Mouse (Mus musculus): Measurements from ENCODE around the gene Chchd2. TPM values are rescaled to one million over a fixed set of nuclear protein-coding genes. Genes with fewer than 3 reads are reported as not detected.

Gene Chchd2
- polyA plus RNA-seq, 1 experiment = 876 TPM

DNA sequence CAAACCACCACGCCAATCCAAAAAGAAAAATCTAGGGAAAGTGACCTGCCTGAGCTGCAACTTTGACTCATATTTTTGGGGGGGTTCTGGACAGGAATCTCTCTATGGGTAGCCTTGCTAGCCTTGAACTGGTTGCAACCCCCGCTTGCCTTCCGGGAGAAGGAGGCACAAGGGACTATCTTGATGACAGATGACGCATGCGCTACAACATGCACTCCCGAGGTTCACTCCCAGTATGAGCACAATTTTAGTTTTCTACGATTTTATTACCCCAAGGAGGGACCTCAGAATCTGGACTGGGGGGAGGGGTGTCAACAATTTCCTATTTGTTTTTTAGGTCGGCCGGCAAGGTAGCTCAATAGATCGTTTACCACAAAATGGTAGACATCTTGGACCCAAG is 999 bp downstream of the Chchd2 start:
- WGBS = 13% methylated on average over 10 of the region's 10 CpGs
- peak; percentile 16 for DNase-seq (ENCODE audit: low read depth, low spot score)

DNA sequence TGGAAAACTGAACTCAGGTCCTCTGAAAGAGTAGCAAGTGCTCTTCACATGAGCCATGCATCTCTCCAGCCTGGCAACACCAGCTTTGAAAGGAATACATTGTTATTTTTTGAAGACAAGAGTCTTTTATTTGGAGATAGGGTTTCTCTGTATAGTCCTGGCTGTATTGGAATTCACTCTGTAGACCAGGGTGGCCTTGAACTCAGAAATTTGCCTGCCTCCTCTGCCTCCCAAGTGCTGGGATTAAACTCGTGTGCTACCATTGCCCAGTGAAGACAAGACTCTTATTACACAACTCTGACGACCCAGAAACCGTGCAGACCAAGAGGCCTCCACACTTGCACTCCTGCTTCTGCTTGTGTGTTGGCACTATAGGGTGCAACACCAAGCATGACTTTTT is 7.4 kb downstream of the Chchd2 start:
- 62% methylated on average over 3 of the region's 3 CpGs for WGBS
- DNase-seq (ENCODE audit: low read depth, low spot score) = no peak

DNA sequence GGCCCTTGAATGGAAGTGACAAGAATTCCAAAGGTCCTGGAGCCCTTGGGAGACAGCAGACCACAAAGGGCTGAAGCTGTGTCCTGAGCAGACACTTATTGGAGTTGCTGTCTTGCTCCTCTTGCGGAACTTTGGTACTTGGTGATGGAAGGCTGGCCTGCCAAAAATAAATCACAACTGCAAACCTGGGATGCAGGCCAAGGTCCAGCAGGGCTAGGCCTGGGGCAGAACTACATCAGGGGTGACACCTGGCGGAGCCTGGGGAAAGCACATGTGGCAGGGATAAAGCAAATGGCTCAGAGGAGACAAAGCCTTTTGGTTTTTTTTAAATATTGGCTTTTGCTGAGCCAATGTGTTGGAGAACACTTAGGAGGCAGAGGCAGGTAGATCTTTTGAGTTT is 8.3 kb downstream of the Chchd2 start:
- no peak for DNase-seq (ENCODE audit: low read depth, low spot score)
- WGBS = 37% methylated on average over 2 of the region's 2 CpGs

DNA sequence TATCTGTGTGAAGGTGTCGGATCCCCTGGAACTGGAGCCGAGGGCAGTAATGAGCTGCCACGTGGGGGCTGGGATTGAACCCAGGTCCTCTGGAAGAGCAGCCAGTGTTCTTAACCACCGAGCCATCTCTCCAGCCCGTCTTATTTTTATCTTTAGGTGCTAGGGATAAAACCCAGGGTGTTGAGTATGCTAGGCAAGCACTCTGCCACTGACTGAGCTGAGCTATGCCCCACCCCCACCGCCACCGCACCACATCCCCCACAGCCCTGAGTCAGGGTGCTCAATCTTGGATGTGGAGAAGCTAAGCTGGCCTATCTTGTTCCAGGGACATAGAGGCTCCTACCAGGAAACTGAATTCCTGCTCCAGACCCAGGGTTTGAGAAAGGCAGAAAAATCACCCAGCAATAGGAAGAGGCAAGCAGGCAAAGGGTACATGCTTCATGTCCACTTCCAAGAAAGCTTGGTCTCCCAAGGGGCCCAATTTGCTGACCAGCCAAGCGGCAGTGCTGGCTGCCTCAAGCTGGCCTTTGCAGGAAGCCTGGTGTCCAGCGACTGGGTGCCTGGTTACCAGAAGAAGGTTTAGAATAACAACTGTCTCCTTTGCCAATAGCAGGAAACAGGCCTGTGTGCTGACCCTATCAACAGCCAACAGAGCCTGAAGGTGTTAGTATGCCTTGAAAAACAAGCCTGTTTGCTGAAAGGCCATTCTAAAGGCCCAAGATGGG is 9.4 kb downstream of the Chchd2 start:
- WGBS = 78% methylated on average over 9 of the region's 9 CpGs
- DNase-seq (ENCODE audit: low read depth, low spot score) = no peak

DNA sequence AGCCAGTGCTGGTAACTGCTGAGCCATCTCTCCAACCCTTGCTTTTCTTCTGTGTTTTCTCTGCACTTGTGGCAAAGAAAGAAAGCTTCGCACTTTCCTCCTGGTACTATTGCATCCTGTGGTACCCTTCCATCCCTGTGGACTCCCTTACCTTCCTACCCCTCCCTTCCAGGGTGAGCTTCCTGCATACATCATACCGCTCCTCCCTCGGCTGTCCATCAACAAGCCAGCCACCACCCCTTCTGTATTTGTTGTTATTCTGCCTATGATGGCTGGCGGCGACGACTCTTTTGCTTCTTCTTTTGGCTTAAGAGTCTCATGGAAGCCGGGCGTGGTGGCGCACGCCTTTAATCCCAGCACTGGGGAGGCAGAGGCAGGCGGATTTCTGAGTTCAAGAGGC is 12.2 kb downstream of the Chchd2 start:
- no peak for DNase-seq (ENCODE audit: low read depth, low spot score)
- 74% methylated on average over 11 of the region's 11 CpGs for WGBS

DNA sequence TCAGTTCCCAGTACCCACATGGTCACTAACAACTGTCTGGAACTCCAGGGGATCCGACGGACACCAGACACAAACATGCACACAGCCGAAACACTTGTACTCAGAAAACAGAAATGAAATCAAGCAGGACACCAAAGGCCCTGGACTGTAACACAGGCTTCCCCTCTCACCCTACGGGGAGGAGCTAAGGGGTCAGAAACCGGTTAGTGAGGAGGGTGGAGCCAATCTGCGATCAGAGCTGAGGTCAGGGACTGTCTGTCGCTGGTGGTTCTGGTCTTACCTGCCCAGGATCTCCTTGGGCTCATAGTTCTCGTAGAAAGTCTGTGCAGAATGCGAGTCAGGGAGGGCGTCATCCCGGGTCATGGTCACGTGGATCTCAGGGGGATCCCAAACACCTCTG is 13.3 kb downstream of the Chchd2 start:
- 77% methylated on average over 12 of the region's 12 CpGs for WGBS
- no peak for DNase-seq (ENCODE audit: low read depth, low spot score)

DNA sequence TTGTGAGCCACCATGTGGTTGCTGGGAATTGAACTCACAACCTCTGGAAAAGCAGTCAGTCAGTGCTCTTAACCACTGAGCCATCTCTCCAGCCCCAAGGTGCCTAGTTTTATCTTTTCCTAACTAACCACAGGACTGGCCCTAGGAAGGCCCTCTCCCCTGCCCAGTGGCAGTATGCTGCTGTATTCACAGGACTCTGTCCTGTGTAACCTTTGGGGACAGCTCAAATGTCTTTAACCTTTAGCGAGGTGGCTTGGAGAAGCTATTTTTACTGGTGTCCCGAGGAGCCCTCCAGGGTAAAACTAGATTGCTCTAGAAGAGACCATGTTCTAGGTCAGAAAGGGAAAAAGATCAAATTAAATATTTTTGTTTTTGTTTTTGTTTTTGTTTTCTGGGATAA is 16.0 kb downstream of the Chchd2 start:
- 74% methylated on average over 2 of the region's 2 CpGs for WGBS
- no peak for DNase-seq (ENCODE audit: low read depth, low spot score)

DNA sequence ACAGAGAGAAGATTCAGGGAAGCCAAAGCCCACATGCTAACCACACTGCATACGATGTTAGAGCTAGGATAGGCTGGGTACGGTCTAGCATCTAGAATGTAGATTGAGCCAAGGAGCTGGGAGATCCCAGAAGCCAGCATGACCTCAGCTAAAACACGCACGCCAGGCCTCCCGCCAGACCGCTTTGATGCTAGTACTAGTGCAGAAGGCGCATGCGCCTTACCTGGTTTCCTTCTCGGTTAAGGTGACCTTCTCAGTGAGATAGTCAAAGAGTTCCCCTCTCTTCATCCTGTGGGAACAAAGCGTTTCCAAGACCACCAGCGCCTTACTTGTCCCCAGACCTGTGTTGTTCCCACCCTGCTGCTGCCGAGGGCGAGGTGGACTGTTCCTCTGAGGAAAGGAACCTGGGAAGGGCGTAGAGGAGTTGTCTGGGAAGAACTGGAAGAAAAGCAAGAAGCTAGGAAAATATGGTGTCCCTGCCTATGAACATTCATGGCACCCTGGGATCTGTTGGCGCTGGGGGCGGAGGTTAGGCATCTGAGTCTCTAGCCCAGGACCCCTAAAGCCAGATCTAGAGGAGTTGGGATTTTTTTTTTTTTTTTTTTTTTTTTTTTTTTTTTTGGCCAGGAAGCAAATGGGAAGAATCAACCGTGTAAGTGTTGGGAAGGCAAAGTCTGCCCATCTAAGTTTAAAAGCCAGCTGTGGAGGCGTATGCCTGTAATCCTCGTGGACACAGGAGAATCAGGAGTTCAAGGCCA is 17.9 kb downstream of the Chchd2 start:
- 87% methylated on average over 19 of the region's 19 CpGs for WGBS
- no peak for DNase-seq (ENCODE audit: low read depth, low spot score)

DNA sequence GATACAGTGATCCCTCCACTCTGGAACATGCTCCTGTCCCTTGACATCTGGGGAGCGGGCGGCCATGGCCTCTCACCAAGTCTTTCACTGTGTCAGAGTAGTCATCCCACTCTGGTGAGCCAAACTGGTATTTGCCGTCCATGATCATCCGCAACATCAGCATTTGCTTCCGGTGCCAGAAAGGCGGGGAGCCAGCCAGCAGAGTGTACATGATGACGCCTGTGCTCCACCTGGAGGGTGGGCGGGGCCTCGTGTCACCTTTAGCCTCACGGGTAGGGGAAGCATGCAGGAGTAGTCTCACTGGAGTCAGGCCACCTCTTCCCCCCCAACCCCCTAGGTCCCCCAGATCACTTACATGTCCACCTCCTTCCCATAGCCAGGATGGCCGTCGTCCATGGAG is 21.4 kb downstream of the Chchd2 start:
- DNase-seq (ENCODE audit: low read depth, low spot score) = no peak
- 65% methylated on average over 12 of the region's 12 CpGs for WGBS

DNA sequence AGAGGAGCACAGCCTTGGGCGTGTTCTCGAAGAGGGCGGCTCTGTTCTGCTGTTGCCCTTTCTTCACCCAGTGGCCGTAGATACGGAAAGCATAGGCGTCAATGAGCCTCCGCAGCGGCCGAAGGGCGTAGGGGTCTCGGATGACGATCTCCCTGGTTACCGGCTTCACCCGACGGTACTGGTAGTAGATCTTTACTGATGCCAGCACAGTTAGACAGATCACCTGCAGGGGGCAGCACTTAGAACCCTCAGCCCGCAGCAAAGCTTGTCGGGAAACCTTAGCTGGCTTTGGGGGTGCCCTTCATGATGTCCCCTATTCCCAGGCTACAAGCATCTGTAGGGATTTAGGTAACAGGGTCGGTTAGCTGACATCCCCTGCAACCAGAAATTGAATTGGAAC is 22.8 kb downstream of the Chchd2 start:
- DNase-seq (ENCODE audit: low read depth, low spot score) = no peak
- WGBS = 19% methylated on average over 18 of the region's 18 CpGs

DNA sequence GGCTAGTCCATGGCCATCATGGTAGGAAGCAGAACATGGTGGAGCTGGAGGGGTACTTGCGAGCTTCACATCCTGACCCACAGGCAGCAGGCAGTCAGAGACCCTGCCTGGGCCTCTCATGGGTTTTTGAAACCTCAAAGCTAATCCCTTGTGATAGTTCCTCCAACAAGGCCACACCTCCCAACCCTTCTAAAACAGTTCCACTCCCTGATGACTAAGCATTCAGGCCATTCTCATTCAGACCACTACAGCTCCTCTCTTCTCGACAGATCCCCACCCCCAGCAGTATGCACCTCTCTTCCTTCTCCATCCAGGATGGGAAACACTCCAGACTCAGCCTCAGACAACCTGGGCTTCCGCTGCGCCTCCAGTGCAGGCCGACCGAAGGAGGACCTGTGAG is 24.9 kb downstream of the Chchd2 start:
- WGBS = 95% methylated on average over 6 of the region's 6 CpGs
- no peak for DNase-seq (ENCODE audit: low read depth, low spot score)

DNA sequence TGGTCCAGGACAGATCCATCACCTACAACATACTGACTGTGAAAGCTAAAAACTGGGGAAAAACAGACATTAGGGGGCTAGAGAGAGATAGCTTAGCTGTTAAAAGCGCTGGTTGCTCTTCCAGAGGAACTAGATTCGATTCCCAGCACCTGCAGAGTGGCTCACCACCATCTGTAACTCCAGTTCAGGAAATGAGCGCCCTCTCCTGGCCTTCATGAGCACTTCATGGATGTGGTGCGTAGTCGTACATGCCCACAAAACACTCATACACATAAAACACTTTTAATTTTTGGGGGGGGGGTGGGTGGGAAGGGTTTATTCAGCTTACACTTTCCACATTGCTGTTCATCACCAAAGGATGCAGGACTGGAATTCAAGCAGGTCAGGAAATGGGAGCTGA is 30.9 kb downstream of the Chchd2 start:
- 85% methylated on average over 5 of the region's 5 CpGs for WGBS
- no peak for DNase-seq (ENCODE audit: low read depth, low spot score)

DNA sequence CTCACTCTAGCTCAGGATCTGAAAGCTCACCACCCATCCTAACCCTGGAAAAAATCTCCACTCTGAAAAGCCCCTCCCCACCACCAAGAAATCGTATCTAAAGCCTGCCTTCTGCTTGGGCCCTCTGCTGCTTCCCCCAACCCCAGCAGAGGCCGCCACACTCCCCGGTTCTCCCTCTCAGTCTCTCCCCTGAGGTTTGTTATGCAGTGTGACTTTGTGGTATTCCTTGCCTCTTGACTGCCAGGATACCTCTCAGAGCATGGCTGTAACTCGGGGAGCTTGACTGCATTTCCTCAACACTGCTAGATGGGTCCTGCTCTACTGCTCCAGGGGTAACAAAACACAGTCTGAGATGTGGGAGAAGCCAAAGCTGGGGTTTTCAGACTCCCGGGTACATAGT is 32.1 kb downstream of the Chchd2 start:
- 73% methylated on average over 5 of the region's 5 CpGs for WGBS
- DNase-seq (ENCODE audit: low read depth, low spot score) = no peak

DNA sequence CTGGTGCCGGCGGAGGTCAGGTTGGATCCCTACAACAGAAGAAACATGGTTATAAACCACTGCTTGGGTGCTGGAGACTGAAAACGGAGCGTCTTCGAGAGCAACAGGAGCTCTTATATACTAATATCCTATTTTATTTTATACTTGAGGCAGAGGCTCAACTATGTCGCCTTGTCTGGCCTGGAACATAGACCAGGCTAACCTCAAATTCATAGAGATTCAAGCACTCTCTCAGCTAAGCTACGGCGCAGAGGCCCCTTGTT is 39.8 kb downstream of the Chchd2 start:
- 17% methylated on average over 8 of the region's 8 CpGs for WGBS
- DNase-seq (ENCODE audit: low read depth, low spot score) = no peak

DNA sequence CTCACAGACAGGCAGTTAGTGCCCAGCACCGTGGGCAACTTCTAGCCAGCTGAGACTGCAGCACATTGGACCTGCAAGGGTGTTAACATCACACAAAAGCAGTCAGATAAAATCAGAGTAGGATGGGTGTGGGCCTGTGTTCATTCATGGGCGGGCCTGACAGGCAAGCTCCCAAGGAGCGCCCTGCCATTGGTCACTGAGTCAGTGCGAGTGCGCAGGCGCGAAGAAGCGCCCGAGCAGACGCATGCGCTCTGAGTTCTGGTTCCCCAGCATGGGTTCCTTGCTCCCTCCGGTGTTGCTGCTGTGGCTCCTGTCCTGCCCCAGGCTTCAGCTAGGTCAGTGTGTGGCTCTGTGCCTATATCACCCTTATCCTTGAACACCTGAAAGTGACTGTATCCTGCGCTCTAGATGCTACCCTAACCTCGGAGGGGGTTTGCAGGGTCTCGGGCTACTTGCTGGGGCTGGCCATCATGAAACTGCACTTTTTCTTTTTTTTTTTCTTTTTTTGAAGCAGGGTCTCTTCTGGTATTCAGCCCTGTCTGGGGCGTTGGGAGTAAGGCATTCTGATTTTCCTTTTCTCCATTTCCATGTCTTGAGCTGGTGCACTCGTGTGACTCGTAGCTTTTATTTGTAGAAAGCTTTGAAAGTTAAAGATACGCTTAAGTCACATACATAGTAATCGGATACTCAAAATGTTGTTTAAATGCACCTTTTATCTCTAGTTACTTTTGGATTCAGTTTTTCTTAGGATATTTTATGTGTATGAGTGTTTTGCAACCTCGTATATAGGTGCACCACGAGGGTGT is 40.3 kb downstream of the Chchd2 start, which contains the start of gene Sumf2:
Gene Sumf2, plus strand, starts transcription at position 235 of the 806 bp plus-strand sequence.
- DNase-seq (ENCODE audit: low read depth, low spot score) = peak; percentile 92
- WGBS = 2% methylated on average over 22 of the region's 22 CpGs

DNA sequence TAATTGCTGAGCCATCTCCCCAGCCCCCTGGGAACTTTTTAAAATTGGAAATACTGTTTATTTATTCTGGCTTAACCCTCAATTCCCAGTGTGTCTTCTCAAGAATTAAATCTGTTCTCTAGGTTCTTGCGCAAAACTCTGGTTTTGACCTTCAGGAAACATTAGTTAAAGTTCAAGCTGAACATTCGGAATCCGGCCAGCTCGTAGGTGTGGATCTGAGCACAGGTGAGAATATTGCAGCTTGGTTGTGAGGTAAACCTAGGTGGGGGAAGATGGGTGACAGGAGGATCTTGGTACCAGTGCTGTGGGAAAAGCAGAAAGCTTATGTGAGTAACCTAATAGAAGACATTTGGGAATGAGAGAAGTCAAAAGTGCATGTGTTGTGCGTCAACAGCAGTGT is 42.4 kb downstream of the Chchd2 start:
- DNase-seq (ENCODE audit: low read depth, low spot score) = no peak
- WGBS = 81% methylated on average over 5 of the region's 5 CpGs

Other genes starting within 250 kb of the Chchd2 start
- 0.73 and 1.0 TPM in 2 replicates for gene Zfp11, start 217.4 kb downstream of the Chchd2 start, polyA plus RNA-seq (2012; rRNA removed)
- gene Sept14, start 179.0 kb downstream of the Chchd2 start, polyA plus RNA-seq (2012; rRNA removed) = not detected in 2 replicates
- 54.7 and 64.0 TPM in 2 replicates for gene Mrps17, start 172.0 kb downstream of the Chchd2 start, polyA plus RNA-seq (2012; rRNA removed)
- gene Nipsnap2, start 162.4 kb downstream of the Chchd2 start, polyA plus RNA-seq (2012; rRNA removed) = 26.5 and 37.9 TPM in 2 replicates
- gene Psph, start 100.0 kb downstream of the Chchd2 start, polyA plus RNA-seq (2012; rRNA removed) = 9.0 and 11.4 TPM in 2 replicates
- 6.9 and 7.6 TPM in 2 replicates for gene Sumf2, start 40.5 kb downstream of the Chchd2 start, polyA plus RNA-seq (2012; rRNA removed)
- 0.17 and 0.41 TPM in 2 replicates for gene Zbed5, start 8.3 kb upstream of the Chchd2 start, polyA plus RNA-seq (2012; rRNA removed)
- 0.27 and 0.31 TPM in 2 replicates for gene Phkg1, start 11.1 kb upstream of the Chchd2 start, polyA plus RNA-seq (2012; rRNA removed)
- 1.4 and 1.9 TPM in 2 replicates for gene Nupr1l, start 21.1 kb upstream of the Chchd2 start, polyA plus RNA-seq (2012; rRNA removed)
- 19.2 and 19.7 TPM in 2 replicates for gene Vkorc1l1, start 54.5 kb upstream of the Chchd2 start, polyA plus RNA-seq (2012; rRNA removed)
- 25.9 and 32.9 TPM in 2 replicates for gene Gusb, start 115.6 kb upstream of the Chchd2 start, polyA plus RNA-seq (2012; rRNA removed)
- gene Asl, start 141.8 kb upstream of the Chchd2 start, polyA plus RNA-seq (2012; rRNA removed) = 34.7 and 39.6 TPM in 2 replicates
- gene Crcp, start 141.8 kb upstream of the Chchd2 start, polyA plus RNA-seq (2012; rRNA removed) = 13.1 and 13.4 TPM in 2 replicates
- 6.9 and 7.7 TPM in 2 replicates for gene Tpst1, start 185.9 kb upstream of the Chchd2 start, polyA plus RNA-seq (2012; rRNA removed)